Mouse (Mus musculus) intestine, embryonic 15.5 days (tissue): Measurements from ENCODE around the gene Rnf183. TPM values are rescaled to one million over a fixed set of nuclear protein-coding genes. Genes with fewer than 3 reads are reported as not detected.
A peak's percentile ranks its signal among the peaks of the same experiment; 100 is the strongest.

Source experiments
- ATAC-seq: fragments of 200-750 bp; cut with Nextera tagmentation; 2 replicates; pipeline ENCODE4 v1.8.0; 2017; ENCODE audit warnings: moderate TSS enrichment, moderate library complexity
- H3K27ac ChIP-seq: fragments of 300-500 bp; sonication (generic); 2 replicates; pipeline ENCODE4 v1.5.1; 2015; ENCODE audit warnings: mild to moderate bottlenecking, inconsistent platforms
- H3K27me3 ChIP-seq: fragments of 300-500 bp; sonication (generic); replicated peaks from 2 replicates; pipeline ENCODE4 v1.6.1; 2015; ENCODE audit warnings: inconsistent platforms
- H3K36me3 ChIP-seq: fragments of 300-500 bp; sonication (generic); 2 replicates; pipeline ENCODE4 v1.6.1; 2015; ENCODE audit warnings: inconsistent platforms
- H3K4me1 ChIP-seq: fragments of 300-500 bp; sonication (generic); replicated peaks from 2 replicates; pipeline ENCODE4 v1.6.1; 2015; ENCODE audit warnings: inconsistent platforms
- H3K4me2 ChIP-seq: fragments of 300-500 bp; sonication (generic); replicated peaks from 2 replicates; pipeline ENCODE4 v1.6.1; 2015; ENCODE audit warnings: mild to moderate bottlenecking, inconsistent platforms
- H3K4me3 ChIP-seq: fragments of 300-500 bp; sonication (generic); replicated peaks from 2 replicates; pipeline ENCODE4 v1.5.1; 2015; ENCODE audit warnings: inconsistent platforms
- H3K9ac ChIP-seq: fragments of 300-500 bp; sonication (generic); 2 replicates; pipeline ENCODE4 v1.6.1; 2015; ENCODE audit warnings: inconsistent platforms
- H3K9me3 ChIP-seq: fragments of 300-500 bp; sonication (generic); 2 replicates; pipeline ENCODE4 v1.6.1; 2016; ENCODE audit warnings: inconsistent platforms
- WGBS: fragments of 180-500 bp; shearing (Covaris S2); methylation state at CpG from one replicate; pipeline ENCODE4 v1.1.7; 2015; 5-methylcytosine and 5-hydroxymethylcytosine counted together
- polyA plus RNA-seq: library from polyadenylated mRNA; unstranded; fragments of >200 nt; fragmentation: Nextera tagmentation; extraction: Ambion mirVana; gene quantifications from 2 replicates; pipeline ENCODE4 v1.2.1, GENCODE M21; 2015

Gene Rnf183
- polyA plus RNA-seq, 1 experiment from 2014 or later: not detected

DNA sequence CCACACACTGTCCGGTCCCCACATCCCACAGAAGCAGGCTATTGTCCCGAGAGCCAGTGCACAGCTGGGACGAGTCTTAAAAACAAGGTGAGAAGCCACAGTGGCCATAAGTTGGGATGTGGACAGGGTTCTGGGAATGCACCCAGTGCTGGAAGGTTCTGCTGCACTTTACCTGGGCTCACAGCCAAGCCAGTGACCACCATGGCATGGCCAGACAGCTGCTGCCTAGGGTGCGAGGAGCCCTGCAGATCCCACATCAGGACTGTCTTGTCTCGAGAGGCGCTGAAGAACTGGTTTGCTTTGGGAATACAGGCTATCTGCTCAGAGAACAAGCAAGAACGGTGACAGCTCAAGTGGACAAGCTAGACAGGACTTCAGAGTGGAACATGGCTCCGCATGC is 25.3 kb upstream of the Rnf183 start:
- Histone ChIP-seq H3K9ac (no peak overlapping the region), H3K27me3 (no peaks in the 10 kb centered on the region), H3K4me1 (peaks cover 2% of the 10 kb centered on the region; the same call in 1 of the 2 replicates), H3K4me2 (no peak overlapping the region), H3K27ac (no peak overlapping the region), H3K36me3 (no peaks in the 10 kb centered on the region), H3K9me3 (no peaks in the 10 kb centered on the region), H3K4me3 (no peak overlapping the region)
- WGBS: 91% methylated on average over 8 of the region's 8 CpGs
- no peak for ATAC-seq

DNA sequence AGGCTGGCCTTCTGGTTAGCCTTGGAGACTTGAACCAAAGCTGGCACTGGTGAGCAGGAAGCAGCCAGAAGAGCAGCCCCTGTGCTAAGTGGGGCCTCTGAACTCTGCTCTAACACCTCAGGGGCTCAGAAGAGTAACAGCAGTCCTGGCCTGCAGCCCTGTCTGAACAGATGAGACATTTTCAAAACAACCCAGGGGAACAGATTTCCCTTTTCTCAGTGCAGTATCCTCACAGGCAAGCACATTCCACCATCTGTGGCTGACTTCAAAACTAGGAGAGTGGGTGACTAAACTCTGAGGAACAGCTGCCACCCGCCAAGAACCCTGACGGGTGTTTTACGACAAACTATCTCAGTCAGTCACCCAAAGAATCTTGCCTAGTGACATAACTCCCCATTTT is 24.0 kb upstream of the Rnf183 start:
- Histone ChIP-seq H3K36me3 (no peaks in the 10 kb centered on the region), H3K9ac (no peak overlapping the region), H3K4me2 (no peak overlapping the region), H3K27ac (no peak overlapping the region), H3K4me1 (peaks cover 2% of the 10 kb centered on the region; the same call in 1 of the 2 replicates), H3K27me3 (no peaks in the 10 kb centered on the region), H3K4me3 (no peak overlapping the region), H3K9me3 (no peaks in the 10 kb centered on the region)
- 69% methylated on average over 3 of the region's 3 CpGs for WGBS
- ATAC-seq: peak; percentile 21; the same call in 1 of the 2 replicates

DNA sequence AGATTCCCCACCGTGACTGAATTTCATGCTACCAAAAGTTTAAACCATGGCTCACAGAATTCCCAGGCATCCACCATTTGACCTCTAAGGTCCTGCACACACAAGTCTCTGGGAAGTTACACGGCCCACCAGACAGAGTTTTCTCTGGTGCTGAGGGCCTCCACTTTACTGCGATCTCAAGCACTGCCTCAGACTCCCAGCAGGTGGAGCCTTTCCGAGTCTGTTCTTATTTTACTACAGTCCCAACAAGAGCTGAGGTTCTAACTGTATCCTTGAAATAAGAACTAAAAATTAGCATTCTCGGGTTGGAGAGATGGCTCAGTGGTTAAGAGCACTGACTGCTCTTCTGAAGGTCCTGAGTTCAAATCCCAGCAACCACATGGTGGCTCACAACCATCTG is 19.9 kb upstream of the Rnf183 start:
- no peak for ATAC-seq
- Histone ChIP-seq H3K27ac (no peak overlapping the region), H3K9ac (no peak overlapping the region), H3K4me1 (peaks cover 2% of the 10 kb centered on the region; the same call in 1 of the 2 replicates), H3K27me3 (no peaks in the 10 kb centered on the region), H3K9me3 (no peaks in the 10 kb centered on the region), H3K4me2 (no peak overlapping the region), H3K36me3 (no peaks in the 10 kb centered on the region), H3K4me3 (no peak overlapping the region)
- 50% methylated on average over 5 of the region's 5 CpGs for WGBS

DNA sequence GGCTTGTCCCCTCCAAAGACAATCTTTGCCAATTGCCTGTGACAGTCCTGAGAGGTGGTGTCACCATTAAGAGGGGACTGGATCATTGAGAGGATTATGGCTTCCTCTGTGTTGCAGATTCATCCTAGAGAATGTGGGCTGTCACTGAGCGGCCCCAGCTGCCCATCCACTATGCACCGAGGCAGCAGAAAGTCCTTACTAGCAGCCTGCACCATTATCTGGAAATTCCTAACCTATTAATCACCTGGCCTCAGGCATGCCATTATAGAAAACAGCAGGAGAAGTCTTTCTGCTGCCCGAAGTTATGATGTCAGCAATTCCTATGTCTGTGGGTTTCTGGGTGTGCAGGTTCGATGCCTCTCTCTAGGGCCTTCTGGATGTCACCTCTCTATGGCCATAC is 5.9 kb upstream of the Rnf183 start:
- no peak for ATAC-seq
- 70% methylated on average over 4 of the region's 4 CpGs for WGBS
- Histone ChIP-seq H3K4me1 (no peaks in the 10 kb centered on the region), H3K27ac (no peak overlapping the region), H3K27me3 (no peaks in the 10 kb centered on the region), H3K36me3 (no peaks in the 10 kb centered on the region), H3K4me3 (no peak overlapping the region), H3K9me3 (no peaks in the 10 kb centered on the region), H3K4me2 (no peak overlapping the region), H3K9ac (no peak overlapping the region)

DNA sequence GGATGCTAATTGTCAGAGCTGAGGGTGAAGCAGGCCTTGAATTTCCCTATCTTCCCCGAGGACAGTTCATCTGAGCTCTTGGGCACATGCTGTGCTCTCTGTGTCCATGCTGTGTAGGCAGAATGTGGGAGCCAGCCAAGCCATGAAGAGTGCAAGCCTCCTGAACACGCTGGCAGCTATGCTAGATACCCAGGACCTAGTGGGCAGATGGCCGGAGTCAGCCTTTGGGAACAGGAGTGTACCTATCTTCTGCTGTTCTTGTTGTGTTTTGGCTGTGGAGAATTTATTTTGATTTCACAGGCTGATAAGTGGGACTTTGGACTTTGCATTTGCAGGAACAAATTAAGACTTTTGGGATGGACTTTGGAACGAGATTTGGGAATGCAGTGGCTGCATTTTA is 5.5 kb upstream of the Rnf183 start:
- Histone ChIP-seq H3K9me3 (no peaks in the 10 kb centered on the region), H3K4me3 (no peak overlapping the region), H3K27me3 (no peaks in the 10 kb centered on the region), H3K9ac (no peak overlapping the region), H3K4me1 (no peaks in the 10 kb centered on the region), H3K36me3 (no peaks in the 10 kb centered on the region), H3K4me2 (no peak overlapping the region), H3K27ac (no peak overlapping the region)
- ATAC-seq: no peak
- 82% methylated on average over 4 of the region's 4 CpGs for WGBS

DNA sequence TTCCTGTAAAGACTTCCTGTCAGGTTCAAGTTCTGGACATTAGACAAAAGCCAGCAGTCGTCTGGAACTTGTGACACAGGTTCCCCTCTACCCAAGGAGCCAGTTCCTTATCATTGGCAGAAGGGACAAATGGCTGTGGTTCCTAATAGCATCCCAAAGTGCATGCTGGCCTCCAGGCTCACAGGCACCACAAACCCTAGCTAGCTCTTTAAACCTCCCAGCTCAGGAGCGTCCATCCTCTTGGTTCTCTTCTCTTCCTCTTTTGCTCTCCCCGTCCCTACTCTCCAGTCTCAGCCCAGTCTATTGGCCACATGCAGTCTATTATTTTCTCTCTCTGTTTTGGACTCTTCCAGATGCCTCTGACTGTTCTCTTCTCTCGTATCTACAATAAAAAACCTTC is 4.7 kb upstream of the Rnf183 start:
- no peak for ATAC-seq
- Histone ChIP-seq H3K9ac (no peak overlapping the region), H3K27ac (no peak overlapping the region), H3K36me3 (no peaks in the 10 kb centered on the region), H3K27me3 (no peaks in the 10 kb centered on the region), H3K4me1 (no peaks in the 10 kb centered on the region), H3K9me3 (no peaks in the 10 kb centered on the region), H3K4me2 (no peak overlapping the region), H3K4me3 (no peak overlapping the region)
- WGBS: 63% methylated on average over 4 of the region's 4 CpGs

DNA sequence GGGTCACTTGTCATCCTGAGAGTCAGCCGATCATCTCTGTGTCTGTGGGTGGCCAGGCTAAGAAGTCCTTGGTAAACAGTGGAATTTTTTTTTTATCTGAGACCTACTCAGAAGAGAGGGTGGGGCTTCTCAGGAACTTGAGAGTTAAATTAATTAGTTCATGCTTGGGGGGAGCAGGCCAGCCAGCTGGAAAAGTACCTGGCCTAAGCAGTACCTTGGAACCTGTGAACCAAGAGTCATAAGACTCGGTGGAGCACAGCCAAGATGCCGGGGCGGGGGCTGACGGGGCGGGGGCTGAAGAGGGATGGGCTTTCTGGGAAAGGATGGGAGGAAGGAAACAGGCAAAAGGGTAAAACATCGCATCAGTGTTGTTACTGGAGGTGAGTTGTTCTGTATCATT is 2.8 kb upstream of the Rnf183 start:
- Histone ChIP-seq H3K4me2 (no peak overlapping the region), H3K9ac (no peak overlapping the region), H3K4me3 (no peak overlapping the region), H3K4me1 (no peaks in the 10 kb centered on the region), H3K36me3 (no peaks in the 10 kb centered on the region), H3K27ac (no peak overlapping the region), H3K27me3 (no peaks in the 10 kb centered on the region), H3K9me3 (no peaks in the 10 kb centered on the region)
- 72% methylated on average over 7 of the region's 7 CpGs for WGBS
- no peak for ATAC-seq

DNA sequence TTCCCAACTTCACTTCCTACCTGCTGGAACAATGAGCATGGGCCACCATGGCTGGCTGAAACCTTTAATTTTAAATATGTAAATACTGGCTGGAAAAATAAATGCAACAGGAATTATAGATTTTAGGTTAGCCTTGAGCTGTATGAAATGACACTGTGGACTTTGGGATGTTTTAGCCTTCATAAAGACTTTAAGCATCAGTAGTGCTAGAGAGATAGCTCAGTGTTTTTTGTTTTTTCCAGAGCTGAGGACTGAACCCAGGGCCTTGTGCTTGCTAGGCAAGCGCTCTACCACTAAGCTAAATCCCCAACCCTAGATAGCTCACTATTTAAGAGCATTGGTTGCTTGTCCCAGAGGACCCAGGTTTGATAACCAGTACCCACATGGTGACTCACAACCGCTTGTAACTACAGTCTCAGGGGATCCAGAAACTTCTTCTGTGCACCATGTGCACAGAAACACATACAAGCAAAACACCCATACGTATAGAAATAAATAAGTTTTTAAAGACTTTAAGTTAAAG is 2.3 kb upstream of the Rnf183 start:
- H3K27ac ChIP-seq: no peak overlapping the region
- no peak for ATAC-seq
- H3K27me3 ChIP-seq: no peaks in the 10 kb centered on the region
- H3K4me2 ChIP-seq: no peak overlapping the region
- no peaks in the 10 kb centered on the region for H3K36me3 ChIP-seq
- H3K9me3 ChIP-seq: no peaks in the 10 kb centered on the region
- H3K9ac ChIP-seq: no peak overlapping the region
- H3K4me1 ChIP-seq: no peaks in the 10 kb centered on the region
- H3K4me3 ChIP-seq: no peak overlapping the region
- WGBS: 91% methylated on average over 3 of the region's 3 CpGs

DNA sequence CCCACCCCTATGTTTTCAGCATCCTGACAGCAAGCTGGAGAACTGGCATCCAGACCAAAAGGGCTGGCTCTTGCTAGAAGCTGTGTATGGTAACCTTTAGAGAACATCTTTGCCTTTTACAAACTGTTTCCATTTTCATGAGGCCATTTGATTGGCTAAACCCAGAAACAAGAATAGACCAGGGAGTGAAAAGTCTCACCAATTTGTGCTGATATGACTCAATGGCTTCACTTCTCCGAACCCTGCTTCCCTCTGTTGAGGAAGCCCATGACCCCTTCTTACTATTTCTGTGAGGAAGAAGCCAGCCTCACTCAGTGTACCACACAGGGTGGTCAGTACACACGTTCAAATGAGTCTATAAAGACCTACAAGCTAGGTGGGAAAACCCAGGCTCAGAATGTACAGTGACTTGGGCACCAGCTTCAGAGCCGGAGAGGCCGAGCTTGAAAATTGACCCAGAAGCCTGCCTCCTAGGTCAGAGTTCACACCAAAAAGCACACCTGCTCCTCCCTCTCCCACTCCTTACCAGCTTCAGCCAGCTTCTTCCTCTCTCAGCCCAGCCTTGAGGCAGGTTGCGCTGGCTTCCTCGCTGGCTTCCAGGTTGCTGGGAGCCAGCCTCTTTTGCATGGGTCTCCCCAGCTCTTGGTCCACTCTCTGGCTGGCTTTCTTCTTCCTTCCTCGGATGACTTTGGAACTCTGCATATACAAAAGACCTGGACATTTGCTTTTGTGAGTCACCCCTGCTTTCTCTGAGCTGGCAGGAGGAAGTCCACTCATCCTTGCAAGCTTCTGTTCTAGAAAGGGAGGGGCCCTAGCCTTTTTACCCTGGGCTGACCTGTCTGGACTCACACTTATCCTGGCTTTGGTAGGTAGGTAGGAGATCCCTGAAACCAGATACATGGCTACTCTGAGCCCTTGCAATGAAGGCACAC is 847 bp downstream of the Rnf183 start:
- no peak overlapping the region for H3K4me3 ChIP-seq
- H3K4me1 ChIP-seq: no peaks in the 10 kb centered on the region
- H3K4me2 ChIP-seq: no peak overlapping the region
- no peaks in the 10 kb centered on the region for H3K36me3 ChIP-seq
- no peaks in the 10 kb centered on the region for H3K27me3 ChIP-seq
- H3K9me3 ChIP-seq: no peaks in the 10 kb centered on the region
- no peak overlapping the region for H3K27ac ChIP-seq
- ATAC-seq: peak; percentile 47; the same call in 1 of the 2 replicates
- WGBS: 65% methylated on average over 7 of the region's 7 CpGs
- H3K9ac ChIP-seq: no peak overlapping the region

DNA sequence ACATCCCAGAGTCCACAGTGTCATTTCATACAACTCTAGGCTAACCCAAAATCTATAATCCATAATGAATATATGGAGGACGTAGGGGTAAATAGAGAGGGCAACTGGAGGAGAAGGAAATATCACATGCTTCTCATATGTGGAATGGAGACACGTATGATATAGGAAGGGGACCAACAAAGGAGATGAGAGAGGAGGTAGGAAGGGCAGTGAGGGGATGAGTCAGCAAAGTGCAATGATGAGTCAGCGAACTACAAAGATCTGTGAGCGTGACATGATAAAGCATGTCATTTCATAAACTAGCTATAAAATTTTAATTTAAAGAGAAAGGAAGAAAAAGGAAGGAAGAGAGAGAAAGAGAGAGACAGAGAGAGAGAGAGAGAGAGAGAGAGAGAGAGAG is 3.5 kb downstream of the Rnf183 start:
- H3K4me2 ChIP-seq: no peak overlapping the region
- 80% methylated on average over 4 of the region's 4 CpGs for WGBS
- H3K27ac ChIP-seq: no peak overlapping the region
- no peaks in the 10 kb centered on the region for H3K27me3 ChIP-seq
- no peak overlapping the region for H3K4me3 ChIP-seq
- no peaks in the 10 kb centered on the region for H3K36me3 ChIP-seq
- H3K9me3 ChIP-seq: no peaks in the 10 kb centered on the region
- no peaks in the 10 kb centered on the region for H3K4me1 ChIP-seq
- ATAC-seq: no peak
- H3K9ac ChIP-seq: no peak overlapping the region

DNA sequence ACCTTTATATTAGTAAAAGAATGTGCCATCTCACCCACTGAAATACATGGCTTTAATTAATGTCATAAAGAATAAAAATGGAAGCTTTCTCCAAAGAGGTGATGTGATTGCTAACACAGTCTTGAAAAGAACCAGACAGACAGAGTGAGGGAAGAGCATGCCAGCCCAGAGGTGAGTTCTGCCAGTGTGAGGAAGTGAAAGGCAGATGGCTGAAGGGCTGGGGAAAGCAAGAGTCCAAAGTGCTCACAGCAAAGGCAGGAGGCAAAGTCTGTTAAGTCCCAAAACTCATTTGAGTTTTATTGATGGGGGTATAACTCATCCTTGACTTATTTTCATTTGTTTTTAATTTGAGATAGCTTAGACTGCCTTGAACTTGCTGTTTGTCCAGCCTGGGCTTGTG is 4.4 kb downstream of the Rnf183 start:
- H3K9me3 ChIP-seq: no peaks in the 10 kb centered on the region
- H3K9ac ChIP-seq: no peak overlapping the region
- no peak for ATAC-seq
- no peaks in the 10 kb centered on the region for H3K36me3 ChIP-seq
- no peak overlapping the region for H3K27ac ChIP-seq
- no peaks in the 10 kb centered on the region for H3K4me1 ChIP-seq
- H3K4me3 ChIP-seq: no peak overlapping the region
- no peak overlapping the region for H3K4me2 ChIP-seq
- no peaks in the 10 kb centered on the region for H3K27me3 ChIP-seq

DNA sequence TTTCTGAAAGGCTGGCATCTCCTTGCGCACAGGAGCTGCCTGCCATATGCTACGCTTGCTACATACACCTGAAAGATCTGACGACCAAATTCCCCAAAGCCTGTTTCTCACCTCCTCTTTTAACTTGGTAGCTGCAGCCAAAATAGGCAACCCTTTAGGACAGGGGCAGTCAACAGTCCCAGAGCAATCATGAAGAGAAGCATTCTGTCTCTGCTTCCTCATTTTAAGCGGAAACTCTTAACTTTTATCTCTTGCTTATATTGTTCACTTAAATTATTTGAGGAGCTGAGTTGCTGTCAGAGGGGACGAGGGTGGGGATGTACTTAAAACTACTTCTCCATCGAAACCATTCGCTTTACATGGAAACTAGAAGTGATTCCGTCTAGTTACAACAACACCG is 5.4 kb downstream of the Rnf183 start:
- WGBS: 87% methylated on average over 9 of the region's 9 CpGs

More for the DNA sequence above, 5.4 kb downstream of the Rnf183 start:
- no peaks in the 10 kb centered on the region for H3K4me1 ChIP-seq
- no peak for ATAC-seq
- no peak overlapping the region for H3K9ac ChIP-seq
- H3K27me3 ChIP-seq: no peaks in the 10 kb centered on the region
- H3K9me3 ChIP-seq: no peaks in the 10 kb centered on the region
- H3K36me3 ChIP-seq: 0 out of 2 replicates have a peak, but pooled peaks cover 1% of the 10 kb centered on the region
- no peak overlapping the region for H3K27ac ChIP-seq
- no peak overlapping the region for H3K4me2 ChIP-seq
- H3K4me3 ChIP-seq: no peak overlapping the region
